Mouse (Mus musculus): Measurements from ENCODE around the gene Snrpd3.

- TF ChIP-seq CTCF (IDR thresholded peaks at IDR 0.05; ENCODE audit: low read depth) (no peak), EP300 (optimal IDR thresholded peaks at IDR 0.05) (no peak)
Measured at GRCm38 (mm10) chr10:75501641-75502040, 15.7 kb upstream of the Snrpd3 start.
